Mouse (Mus musculus) liver, embryonic 12.5 days (tissue): ENCODE measurements at regions not wholly inside any gene's neighbourhood (a gene's known extent, or its start where the extent isn't known, plus 50 kb on each side); places are given as distances from the start of the nearest gene placed in this dataset. TPM values are rescaled to one million over a fixed set of nuclear protein-coding genes. Genes with fewer than 3 reads are reported as not detected.

Experiments used
- ATAC-seq: fragments of 200-750 bp; cut with Nextera tagmentation; 2 replicates; pipeline ENCODE4 v1.8.0; 2017; ENCODE audit warnings: moderate number of reproducible peaks, mild to moderate bottlenecking, moderate library complexity
- H3K27ac ChIP-seq: fragments of 300-500 bp; sonication (generic); 2 replicates; pipeline ENCODE4 v1.5.1; 2016; ENCODE audit warnings: mild to moderate bottlenecking
- H3K27me3 ChIP-seq: fragments of 300-500 bp; sonication (generic); replicated peaks from 2 replicates; pipeline ENCODE4 v1.6.1; 2016; ENCODE audit warnings: mild to moderate bottlenecking, moderate library complexity
- H3K36me3 ChIP-seq: fragments of 300-500 bp; sonication (generic); 2 replicates; pipeline ENCODE4 v1.6.1; 2016; ENCODE audit warnings: mild to moderate bottlenecking, moderate library complexity
- H3K4me1 ChIP-seq: fragments of 300-500 bp; sonication (generic); 2 replicates; pipeline ENCODE4 v1.6.1; 2016
- H3K4me2 ChIP-seq: fragments of 300-500 bp; sonication (generic); 2 replicates; pipeline ENCODE4 v1.6.1; 2016; ENCODE audit warnings: mild to moderate bottlenecking, moderate library complexity
- H3K4me3 ChIP-seq: fragments of 300-500 bp; sonication (generic); 2 replicates; pipeline ENCODE4 v1.5.1; 2016; ENCODE audit warnings: mild to moderate bottlenecking, moderate library complexity
- H3K9ac ChIP-seq: fragments of 300-500 bp; sonication (generic); 2 replicates; pipeline ENCODE4 v1.6.1; 2016; ENCODE audit warnings: mild to moderate bottlenecking, moderate library complexity
- H3K9me3 ChIP-seq: fragments of 300-500 bp; sonication (generic); replicated peaks from 2 replicates; pipeline ENCODE4 v1.6.1; 2016; ENCODE audit warnings: mild to moderate bottlenecking, moderate library complexity
- WGBS: fragments of 180-500 bp; shearing (Covaris S2); methylation state at CpG from one replicate; pipeline ENCODE4 v1.1.7; 2016; ENCODE audit not compliant: insufficient replicate concordance; 5-methylcytosine and 5-hydroxymethylcytosine counted together
- microRNA-seq: library from miRNA; unstranded; fragments of <30 nt; microRNA quantifications from one replicate; pipeline ENCODE4, GENCODE M21; 2017

- no peaks in the 10 kb centered on the region for H3K36me3 ChIP-seq
- no peak overlapping the region for H3K27ac ChIP-seq
- no peak overlapping the region for H3K9ac ChIP-seq
- 42% methylated on average over 1 of the region's 1 CpGs for WGBS
- no peak overlapping the region for H3K4me2 ChIP-seq
- no peak for ATAC-seq
- no peaks in the 10 kb centered on the region for H3K27me3 ChIP-seq
- H3K4me3 ChIP-seq = no peak overlapping the region
- peaks cover 59% of the 10 kb centered on the region for H3K4me1 ChIP-seq
- no peaks in the 10 kb centered on the region for H3K9me3 ChIP-seq
These were observed 64.0 kb upstream of the Adgra3 start for GRCm38 (mm10) chr5:50122829-50123241.

- Histone ChIP-seq H3K4me2 (peak overlapping the region; percentile 24; the same call in 1 of the 2 replicates), H3K27me3 (no peaks in the 10 kb centered on the region), H3K27ac (no peak overlapping the region), H3K36me3 (no peaks in the 10 kb centered on the region), H3K4me1 (peaks cover 33% of the 10 kb centered on the region), H3K4me3 (no peak overlapping the region), H3K9ac (no peak overlapping the region), H3K9me3 (no peaks in the 10 kb centered on the region)
- 61% methylated on average over 1 of the region's 1 CpGs for WGBS
- peak; percentile 55; the same call in 1 of the 2 replicates for ATAC-seq
These were observed 61.1 kb upstream of the Adgra3 start for GRCm38 (mm10) chr5:50119860-50120259.

Small RNA genes lying in the stretch of these regions (microRNA-seq; reads per million reads assigned to microRNA genes)
- not detected for gene Mir8117
